Mouse (Mus musculus) left cerebral cortex, postnatal 25 days (tissue): ENCODE results near the gene 9530068E07Rik. TPM values are rescaled to one million over a fixed set of nuclear protein-coding genes. Genes with fewer than 3 reads are reported as not detected.

Experiments
- total RNA-seq, 2 experiments: library from RNA; stranded (reverse); gene quantifications; 2 replicates each; pipeline ENCODE4 v1.2.3; 2021

9530068E07Rik gene
- total RNA-seq, 2 experiments from 2014 or later, result 66.9 to 68.5 TPM

Other genes starting within 250 kb of the 9530068E07Rik start
- not detected for gene Olfr1371, start 182.4 kb upstream of the 9530068E07Rik start, total RNA-seq
- 100 to 1,000 TPM; 480 to 513 TPM for gene Skp1a, start 164.4 kb upstream of the 9530068E07Rik start, total RNA-seq
- 1 to 10 TPM; 3.5 to 4.1 TPM for gene Tcf7, start 113.4 kb upstream of the 9530068E07Rik start, total RNA-seq
- gene Vdac1, start 35.6 kb upstream of the 9530068E07Rik start, total RNA-seq, result 100 to 1,000 TPM; 544 to 569 TPM